Mouse (Mus musculus) olfactory bulb, adult 2 months (tissue): ENCODE data around the gene Garnl3.

Experiments used
- CTCF ChIP-seq: fragments of 200-500 bp; IDR thresholded peaks from 2 replicates; pipeline ENCODE4 v1.5.1; 2012; ENCODE audit warnings: low read depth, mild to moderate bottlenecking, low read length, moderate library complexity; ENCODE audit not compliant: insufficient read depth
- POLR2A ChIP-seq: fragments of 200-500 bp; IDR thresholded peaks from 2 replicates; pipeline ENCODE4 v1.6.1; 2012; ENCODE audit warnings: mild to moderate bottlenecking, low read depth, low read length, moderate library complexity; ENCODE audit not compliant: insufficient read depth

- no peak for TF ChIP-seq POLR2A
- TF ChIP-seq CTCF: no peak
Measured at GRCm38 (mm10) chr2:32997081-32997480, 134.4 kb downstream of the Garnl3 start.
